Mouse (Mus musculus) G1E (cell line): Measurements from ENCODE around the gene Sh3kbp1.

Source experiments
- CTCF ChIP-seq: IDR thresholded peaks from 2 replicates; pipeline ENCODE4 v1.5.1; 2012; ENCODE audit warnings: low read depth, low read length, inconsistent platforms, mixed read lengths
- GATA1 ChIP-seq: IDR thresholded peaks from 2 replicates; pipeline ENCODE4 v1.6.1; 2012; ENCODE audit warnings: borderline replicate concordance, low read length, inconsistent platforms, mixed read lengths

GRCm38 (mm10) chrX:159831176-159831575 is 204.1 kb downstream of the Sh3kbp1 start:
- TF ChIP-seq CTCF, result no peak
- TF ChIP-seq GATA1, result no peak
